Mouse (Mus musculus): ENCODE data around the gene Nup43.

Nup43 gene

DNA sequence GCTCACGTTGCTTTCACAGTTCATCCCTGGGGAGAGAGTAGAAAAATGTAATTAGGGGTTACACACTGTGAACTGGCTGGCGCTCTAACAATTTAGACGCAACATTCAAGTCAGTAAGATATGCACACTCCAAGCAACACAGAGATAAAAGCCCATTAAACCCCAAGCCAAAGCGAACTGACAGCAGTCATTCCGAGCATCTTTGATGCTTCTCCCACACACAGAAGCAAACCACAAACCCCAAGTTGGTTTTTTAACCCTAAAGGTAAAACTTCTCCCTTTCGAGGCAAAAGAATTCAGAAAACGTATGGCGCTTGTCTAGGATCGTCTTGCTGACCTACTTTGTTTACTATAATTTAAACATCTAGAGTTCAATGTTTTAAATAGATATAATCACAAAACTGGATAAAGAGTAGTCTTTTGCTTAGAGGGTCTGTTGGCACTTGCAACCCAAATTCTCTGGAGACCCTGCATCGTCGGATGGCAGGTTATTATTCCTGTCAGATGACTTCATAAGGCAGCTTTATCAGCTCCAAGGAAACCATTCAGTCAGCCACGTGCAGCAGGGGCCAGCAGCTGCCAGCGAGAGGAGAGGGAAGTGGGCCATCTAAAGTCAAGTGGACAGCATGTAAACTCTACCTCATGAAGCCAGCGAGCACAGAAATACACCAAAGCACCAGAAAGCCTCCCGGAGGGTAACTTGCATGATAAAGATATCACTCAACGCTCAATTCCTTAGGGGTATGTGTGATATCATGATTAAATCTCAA lies 36.2 kb upstream of the Nup43 start:
- no peaks in the 10 kb centered on the region for H3K27me3 ChIP-seq (ENCODE audit: insufficient read depth, low read length)
- no peaks in the 10 kb centered on the region for H3K9me3 ChIP-seq (ENCODE audit: low read length)
- H3K36me3 ChIP-seq (ENCODE audit: insufficient read depth, low read length), result peaks cover 59% of the 10 kb centered on the region
- peaks cover 20% of the 10 kb centered on the region for H3K4me1 ChIP-seq (replicated peaks; ENCODE audit: low read depth, low read length)
- no peak overlapping the region for H3K4me3 ChIP-seq (replicated peaks; ENCODE audit: low read length)
- TF ChIP-seq NANOG (IDR thresholded peaks at IDR 0.05; ENCODE audit: borderline replicate concordance, low read length) (no peak), POU5F1 (IDR thresholded peaks at IDR 0.05; ENCODE audit: borderline replicate concordance, low read length) (no peak), CTCF (conservative IDR thresholded peaks at IDR 0.05; ENCODE audit: low read length) (no peak)

DNA sequence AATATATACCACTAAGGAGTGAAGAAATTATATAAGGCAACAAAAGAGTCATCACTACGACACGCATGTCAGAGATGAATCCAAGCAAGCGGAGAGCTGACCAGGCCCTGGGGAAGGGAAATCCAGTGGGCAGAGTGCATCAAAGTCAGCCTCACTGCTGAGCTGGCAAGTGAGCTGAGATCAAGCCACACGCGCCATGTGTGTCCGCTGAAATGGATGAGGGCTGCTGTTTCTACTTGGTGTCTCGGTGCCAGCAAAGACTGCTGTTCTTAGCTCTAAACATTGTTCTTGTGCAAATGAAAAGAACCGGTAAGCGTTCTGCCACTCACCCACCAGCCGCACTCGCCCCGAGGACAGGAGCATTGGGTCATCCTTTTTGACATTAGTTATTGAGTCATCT lies 26.9 kb upstream of the Nup43 start:
- TF ChIP-seq POU5F1 (IDR thresholded peaks at IDR 0.05; ENCODE audit: borderline replicate concordance, low read length) (no peak), NANOG (IDR thresholded peaks at IDR 0.05; ENCODE audit: borderline replicate concordance, low read length) (no peak), CTCF (conservative IDR thresholded peaks at IDR 0.05; ENCODE audit: low read length) (no peak)
- no peak overlapping the region for H3K4me3 ChIP-seq (replicated peaks; ENCODE audit: low read length)
- H3K4me1 ChIP-seq (replicated peaks; ENCODE audit: low read depth, low read length), result peaks cover 4% of the 10 kb centered on the region; the same call in 1 of the 2 replicates

DNA sequence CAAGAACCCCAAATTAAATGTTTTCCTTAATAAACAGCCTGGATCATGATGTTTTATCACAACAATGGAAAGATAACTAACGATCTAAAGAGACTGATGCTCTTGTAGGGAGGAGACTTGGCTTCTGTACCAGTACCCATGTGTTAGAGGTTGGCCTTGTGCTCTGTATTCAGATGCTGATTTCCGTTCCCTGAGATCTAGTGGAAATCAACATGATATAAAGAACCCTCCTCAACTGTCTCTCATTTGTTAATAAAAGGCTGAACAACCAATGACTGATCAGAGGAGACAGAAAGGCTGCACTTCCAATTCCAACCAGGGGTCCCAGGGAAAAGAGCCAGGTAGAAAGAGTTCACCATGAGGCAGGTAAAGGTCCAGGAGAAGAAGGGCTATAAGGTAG lies 21.4 kb upstream of the Nup43 start:
- Histone ChIP-seq H3K4me1 (replicated peaks; ENCODE audit: low read depth, low read length) (peaks cover 33% of the 10 kb centered on the region), H3K4me3 (replicated peaks; ENCODE audit: low read length) (no peak overlapping the region), H3K27me3 (ENCODE audit: insufficient read depth, low read length) (no peaks in the 10 kb centered on the region), H3K9me3 (ENCODE audit: low read length) (no peaks in the 10 kb centered on the region), H3K36me3 (ENCODE audit: insufficient read depth, low read length) (peaks cover 72% of the 10 kb centered on the region)
- TF ChIP-seq NANOG (IDR thresholded peaks at IDR 0.05; ENCODE audit: borderline replicate concordance, low read length), result peak; percentile 5; the same call in 1 of the 2 replicates
- TF ChIP-seq CTCF (conservative IDR thresholded peaks at IDR 0.05; ENCODE audit: low read length), result no peak

More for the DNA sequence above, 26.9 kb upstream of the Nup43 start:
- Histone ChIP-seq H3K27me3 (ENCODE audit: insufficient read depth, low read length) (no peaks in the 10 kb centered on the region), H3K9me3 (ENCODE audit: low read length) (no peaks in the 10 kb centered on the region), H3K36me3 (ENCODE audit: insufficient read depth, low read length) (peaks cover 81% of the 10 kb centered on the region)

DNA sequence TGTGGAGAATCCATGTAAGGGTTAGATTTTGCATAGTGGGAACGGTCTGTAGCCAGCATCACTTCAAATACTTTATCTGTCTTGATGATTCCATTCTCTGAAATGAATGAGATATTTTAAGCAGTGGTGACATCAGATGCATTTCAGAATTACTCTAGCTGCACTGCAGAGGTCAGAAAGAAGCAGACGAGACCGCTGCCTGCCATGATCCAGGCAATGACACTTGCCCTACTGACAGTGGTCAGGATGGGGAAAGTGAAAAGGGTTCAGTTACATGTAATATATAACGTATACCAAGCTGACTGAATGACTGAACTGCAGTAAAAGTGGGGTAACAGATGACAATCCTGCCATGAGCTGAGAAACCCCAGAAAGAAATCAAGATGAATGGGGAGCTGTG lies 18.2 kb upstream of the Nup43 start:
- Histone ChIP-seq H3K27me3 (ENCODE audit: insufficient read depth, low read length) (no peaks in the 10 kb centered on the region), H3K9me3 (ENCODE audit: low read length) (no peaks in the 10 kb centered on the region), H3K36me3 (ENCODE audit: insufficient read depth, low read length) (peaks cover 51% of the 10 kb centered on the region), H3K4me3 (replicated peaks; ENCODE audit: low read length) (no peak overlapping the region), H3K4me1 (replicated peaks; ENCODE audit: low read depth, low read length) (peaks cover 38% of the 10 kb centered on the region)
- TF ChIP-seq CTCF (conservative IDR thresholded peaks at IDR 0.05; ENCODE audit: low read length) (no peak), NANOG (IDR thresholded peaks at IDR 0.05; ENCODE audit: borderline replicate concordance, low read length) (no peak)

DNA sequence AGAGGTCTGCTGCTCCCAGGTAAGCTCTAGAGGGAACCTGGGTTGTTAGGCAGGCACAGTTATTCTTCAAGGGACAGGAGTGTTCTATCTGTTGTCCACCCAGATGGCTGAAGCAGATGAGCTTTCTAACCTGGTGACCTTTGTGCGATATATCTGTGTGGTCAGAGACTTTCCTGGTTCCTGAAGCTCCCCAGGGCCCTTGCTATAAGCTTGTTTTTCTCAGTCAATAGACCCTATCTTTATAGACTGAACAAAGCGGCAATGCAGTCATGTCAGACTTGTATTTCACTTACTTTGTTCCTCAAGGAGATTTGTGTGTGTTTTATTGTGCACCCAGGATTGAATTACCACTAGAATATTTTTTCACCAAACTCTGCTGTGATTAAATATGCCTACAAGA lies 16.2 kb upstream of the Nup43 start:
- H3K9me3 ChIP-seq (ENCODE audit: low read length), result no peaks in the 10 kb centered on the region
- H3K4me1 ChIP-seq (replicated peaks; ENCODE audit: low read depth, low read length), result peaks cover 49% of the 10 kb centered on the region
- no peak overlapping the region for H3K4me3 ChIP-seq (replicated peaks; ENCODE audit: low read length)
- peaks cover 54% of the 10 kb centered on the region for H3K36me3 ChIP-seq (ENCODE audit: insufficient read depth, low read length)
- TF ChIP-seq POU5F1 (IDR thresholded peaks at IDR 0.05; ENCODE audit: borderline replicate concordance, low read length) (no peak), CTCF (conservative IDR thresholded peaks at IDR 0.05; ENCODE audit: low read length) (no peak), NANOG (IDR thresholded peaks at IDR 0.05; ENCODE audit: borderline replicate concordance, low read length) (no peak)
- no peaks in the 10 kb centered on the region for H3K27me3 ChIP-seq (ENCODE audit: insufficient read depth, low read length)

DNA sequence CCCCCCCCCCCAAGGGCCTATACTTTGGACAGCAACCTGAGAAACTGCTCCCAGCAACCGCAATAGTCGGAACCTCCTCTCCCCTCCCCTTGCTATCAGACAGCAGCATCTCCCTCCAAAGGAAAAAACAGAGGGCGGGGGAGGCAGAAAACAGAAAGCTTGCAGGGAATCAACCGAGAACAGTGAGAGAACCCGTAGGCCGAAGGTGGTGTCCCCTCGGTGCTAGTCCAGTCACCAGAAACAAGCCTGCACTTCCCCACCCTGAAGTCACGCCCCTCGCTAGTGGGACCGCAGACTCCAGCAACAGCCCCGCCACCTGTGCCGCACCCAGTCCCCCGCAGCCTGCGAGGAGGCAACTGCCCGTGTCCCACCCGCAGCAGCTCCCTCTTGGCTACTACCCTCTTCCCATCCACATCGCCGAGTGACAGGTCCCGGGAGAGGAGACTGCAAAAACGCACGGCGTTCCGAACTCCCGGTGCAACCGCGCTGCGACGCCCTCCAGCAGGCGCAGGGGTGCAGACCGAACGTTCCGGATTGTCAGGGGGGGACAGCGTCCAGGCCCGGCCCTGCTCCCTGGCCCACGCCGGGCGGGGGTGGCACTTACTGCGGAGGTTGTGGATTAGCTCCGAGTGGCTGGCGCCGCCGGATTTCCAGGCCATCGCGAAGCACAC lies 4.7 kb upstream of the Nup43 start:
- TF ChIP-seq NANOG (IDR thresholded peaks at IDR 0.05; ENCODE audit: borderline replicate concordance, low read length), result no peak
- TF ChIP-seq POU5F1 (IDR thresholded peaks at IDR 0.05; ENCODE audit: borderline replicate concordance, low read length), result no peak
- TF ChIP-seq CTCF (conservative IDR thresholded peaks at IDR 0.05; ENCODE audit: low read length), result no peak
- Histone ChIP-seq H3K27me3 (ENCODE audit: insufficient read depth, low read length) (no peaks in the 10 kb centered on the region), H3K4me1 (replicated peaks; ENCODE audit: low read depth, low read length) (peaks cover 44% of the 10 kb centered on the region)

DNA sequence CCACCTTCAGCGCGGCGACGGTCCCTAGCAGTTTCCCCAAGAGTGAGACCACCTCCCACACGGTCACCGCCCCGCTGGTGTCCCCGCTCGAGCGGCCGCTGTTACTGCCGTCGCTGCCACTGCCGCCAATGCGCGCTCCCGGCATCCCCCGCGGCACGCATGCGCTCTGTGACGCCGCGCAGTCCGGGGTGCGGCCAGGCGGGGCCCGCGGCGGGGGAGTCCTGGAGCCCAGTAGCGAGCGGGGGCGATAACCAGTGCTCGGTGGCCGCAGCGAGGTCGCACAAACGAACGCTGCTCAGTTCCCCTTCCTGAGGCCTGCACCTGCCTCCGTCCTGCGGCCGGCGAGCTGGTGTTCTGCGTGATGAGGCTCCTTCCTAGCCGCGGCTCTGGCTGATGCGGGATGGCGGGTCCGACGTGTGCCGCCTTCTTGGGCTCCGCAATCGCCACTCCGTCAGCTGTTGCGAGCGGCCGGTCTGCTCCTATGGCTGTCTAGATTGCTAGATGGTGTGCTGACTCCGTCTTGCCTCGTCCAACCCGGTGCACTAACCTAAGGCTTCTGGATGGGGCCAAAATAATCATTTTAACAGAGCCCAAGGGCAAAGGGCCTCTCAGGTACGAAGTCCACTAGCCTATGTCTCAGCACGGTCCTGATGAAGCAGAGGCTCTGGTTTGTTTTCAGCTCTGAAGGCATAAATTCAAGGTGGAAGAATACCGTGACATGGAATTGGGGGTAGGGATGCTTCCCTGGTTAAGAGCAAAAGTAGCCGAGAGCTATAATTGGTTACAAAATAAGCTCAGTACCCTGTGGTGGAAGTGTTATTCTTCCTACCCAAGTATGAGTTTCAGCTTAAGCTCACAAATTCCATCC lies 3.9 kb upstream of the Nup43 start:
- Histone ChIP-seq H3K27me3 (ENCODE audit: insufficient read depth, low read length) (no peaks in the 10 kb centered on the region), H3K9me3 (ENCODE audit: low read length) (no peaks in the 10 kb centered on the region)

More for the DNA sequence above, 4.7 kb upstream of the Nup43 start:
- peaks cover 9% of the 10 kb centered on the region for H3K36me3 ChIP-seq (ENCODE audit: insufficient read depth, low read length)
- H3K9me3 ChIP-seq (ENCODE audit: low read length), result no peaks in the 10 kb centered on the region
- H3K4me3 ChIP-seq (replicated peaks; ENCODE audit: low read length), result peak overlapping the region; percentile 98

DNA sequence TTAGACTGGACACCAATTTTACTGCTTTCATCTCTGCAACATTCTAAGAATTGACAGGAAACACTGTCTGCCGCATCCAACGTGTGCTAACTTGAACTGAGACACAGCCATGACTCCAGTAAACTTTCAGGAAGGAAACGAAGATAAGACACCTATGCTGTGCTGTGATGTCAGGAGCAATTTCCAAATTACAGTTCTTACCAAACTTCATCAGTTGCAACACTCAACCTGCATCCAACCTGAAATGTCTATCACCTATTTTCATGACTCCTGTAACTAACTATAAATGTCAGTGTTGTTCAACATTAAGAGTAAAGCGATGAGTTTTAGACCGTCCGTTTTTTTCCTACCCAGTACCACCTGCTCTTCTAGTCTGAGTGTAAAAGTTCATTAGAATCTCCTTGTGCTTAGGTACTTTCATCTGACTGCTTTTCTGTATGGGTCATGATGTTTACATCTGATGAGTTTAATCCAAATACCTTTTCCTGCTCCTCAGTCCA lies 3.2 kb upstream of the Nup43 start:
- no peaks in the 10 kb centered on the region for H3K27me3 ChIP-seq (ENCODE audit: insufficient read depth, low read length)

More for the DNA sequence above, 3.9 kb upstream of the Nup43 start:
- Histone ChIP-seq H3K4me1 (replicated peaks; ENCODE audit: low read depth, low read length) (peaks cover 43% of the 10 kb centered on the region), H3K36me3 (ENCODE audit: insufficient read depth, low read length) (peaks cover 10% of the 10 kb centered on the region), H3K4me3 (replicated peaks; ENCODE audit: low read length) (peak overlapping the region; percentile 98)
- TF ChIP-seq POU5F1 (IDR thresholded peaks at IDR 0.05; ENCODE audit: borderline replicate concordance, low read length), result no peak
- TF ChIP-seq CTCF (conservative IDR thresholded peaks at IDR 0.05; ENCODE audit: low read length), result no peak
- no peak for TF ChIP-seq NANOG (IDR thresholded peaks at IDR 0.05; ENCODE audit: borderline replicate concordance, low read length)

More for the DNA sequence above, 3.2 kb upstream of the Nup43 start:
- Histone ChIP-seq H3K36me3 (ENCODE audit: insufficient read depth, low read length) (peaks cover 8% of the 10 kb centered on the region; the same call in 1 of the 2 replicates), H3K9me3 (ENCODE audit: low read length) (no peaks in the 10 kb centered on the region), H3K4me3 (replicated peaks; ENCODE audit: low read length) (peak overlapping the region; percentile 98), H3K4me1 (replicated peaks; ENCODE audit: low read depth, low read length) (peaks cover 41% of the 10 kb centered on the region)
- TF ChIP-seq NANOG (IDR thresholded peaks at IDR 0.05; ENCODE audit: borderline replicate concordance, low read length), result no peak
- TF ChIP-seq CTCF (conservative IDR thresholded peaks at IDR 0.05; ENCODE audit: low read length), result no peak
- TF ChIP-seq POU5F1 (IDR thresholded peaks at IDR 0.05; ENCODE audit: borderline replicate concordance, low read length), result no peak
